Comparison of ENCODE assay signal across 7 mouse cellular contexts in genomic region chr7:43312386-43313012, GRCm38 (mm10). TPM values are rescaled to one million over a fixed set of nuclear protein-coding genes. Genes with fewer than 3 reads are reported as not detected.
DNase-seq lines count a peak whose midpoint lies in the region; ATAC-seq and TF ChIP-seq lines count a peak whose summit lies in the region.

No protein-coding gene starts in this region.

- H3K9ac ChIP-seq in embryonic facial prominence, embryonic 12.5 days: peak overlapping the region; percentile 79
- H3K9ac ChIP-seq in midbrain, embryonic 15.5 days: peak overlapping the region; percentile 72

- H3K27ac ChIP-seq in testis, adult 2 months (ENCODE audit: control insufficient read depth, insufficient read depth, low read depth, low read length): peak overlapping the region; percentile 75
- peak overlapping the region; percentile 80 for H3K27ac ChIP-seq in embryonic facial prominence, embryonic 12.5 days
- peak overlapping the region; percentile 83 for H3K27ac ChIP-seq in midbrain, embryonic 15.5 days

- DNase-seq in testis, postnatal 14 days (ENCODE audit: low spot score): no peak
- no peak for DNase-seq in adipocyte (ENCODE audit: low spot score)
- no peak for DNase-seq in left cerebral cortex, adult 11 months (ENCODE audit: low spot score)

- no peak for TF ChIP-seq CTCF in testis, adult 2 months (IDR thresholded peaks at IDR 0.05; ENCODE audit: control insufficient read depth, insufficient read depth, insufficient replicate concordance, low read depth, low read length)

- H3K27me3 ChIP-seq in testis, adult 2 months (ENCODE audit: control insufficient read depth, insufficient read depth, low read length): no peaks in the 10 kb centered on the region
- H3K27me3 ChIP-seq in embryonic facial prominence, embryonic 12.5 days: no peaks in the 10 kb centered on the region
- H3K27me3 ChIP-seq in midbrain, embryonic 15.5 days (replicated peaks): no peaks in the 10 kb centered on the region

- WGBS in embryonic facial prominence, embryonic 12.5 days: 2% methylated on average over 32 of the region's 32 CpGs
- 2% methylated on average over 32 of the region's 32 CpGs for WGBS in midbrain, embryonic 15.5 days

- H3K36me3 ChIP-seq in testis, adult 2 months (ENCODE audit: control insufficient read depth, insufficient read depth, low read length): peaks cover 2% of the 10 kb centered on the region; the same call in 1 of the 2 replicates
- H3K36me3 ChIP-seq in embryonic facial prominence, embryonic 12.5 days: peaks cover 18% of the 10 kb centered on the region; the same call in 1 of the 2 replicates
- H3K36me3 ChIP-seq in midbrain, embryonic 15.5 days (replicated peaks): peaks cover 11% of the 10 kb centered on the region; the same call in 1 of the 2 replicates

- no peaks in the 10 kb centered on the region for H3K9me3 ChIP-seq in embryonic facial prominence, embryonic 12.5 days
- H3K9me3 ChIP-seq in midbrain, embryonic 15.5 days: no peaks in the 10 kb centered on the region

- H3K4me1 ChIP-seq in testis, adult 2 months (ENCODE audit: control insufficient read depth, insufficient read depth, low read length): peaks cover 6% of the 10 kb centered on the region
- H3K4me1 ChIP-seq in embryonic facial prominence, embryonic 12.5 days: peaks cover 8% of the 10 kb centered on the region; the same call in 1 of the 2 replicates
- H3K4me1 ChIP-seq in midbrain, embryonic 15.5 days: peaks cover 25% of the 10 kb centered on the region

- H3K4me2 ChIP-seq in embryonic facial prominence, embryonic 12.5 days (replicated peaks): peak overlapping the region; percentile 71
- H3K4me2 ChIP-seq in midbrain, embryonic 15.5 days: peak overlapping the region; percentile 69

- TF ChIP-seq POLR2A in testis, adult 2 months (IDR thresholded peaks at IDR 0.05; ENCODE audit: control insufficient read depth, low read depth, low read length): no peak

- H3K4me3 ChIP-seq in testis, adult 2 months (ENCODE audit: control insufficient read depth, low read depth, low read length): peak overlapping the region; percentile 98
- H3K4me3 ChIP-seq in embryonic facial prominence, embryonic 12.5 days: peak overlapping the region; percentile 79
- H3K4me3 ChIP-seq in midbrain, embryonic 15.5 days: peak overlapping the region; percentile 62

- ATAC-seq in embryonic facial prominence, embryonic 12.5 days (ENCODE audit: insufficient number of reproducible peaks, insufficient read depth, low FRiP score, low TSS enrichment): peak; percentile 74
- peak; percentile 27 for ATAC-seq in inflammation-experienced regulatory T-cells, adult 6 months
- ATAC-seq in midbrain, embryonic 15.5 days (replicated peaks): no peak; the same call in 1 of the 2 replicates

RNA-seq across cellular contexts. Expression of gene Zfp715, which starts 0.6 kb away (rescaled TPM):
- 6.7 TPM in 2 replicates for polyA plus RNA-seq in testis, adult 2 months (2012; rRNA removed)
- 15.5 and 16.1 TPM in 2 replicates for polyA plus RNA-seq in embryonic facial prominence, embryonic 12.5 days (2016; fragmentation: Nextera tagmentation; extraction: Ambion mirVana)
- polyA plus RNA-seq in inflammation-experienced regulatory T-cells, adult 6 months (2017; shearing (Covaris generic)): 10 to 100 TPM; 14.9 to 19.1 (median 18.7) TPM
- polyA plus RNA-seq in midbrain, embryonic 15.5 days (2015; fragmentation: Nextera tagmentation; extraction: Ambion mirVana): 20.1 and 22.7 TPM in 2 replicates

RNA-seq across cellular contexts. Expression of gene Siglecf, which starts 38.6 kb away (rescaled TPM):
- polyA plus RNA-seq in testis, adult 2 months (2012; rRNA removed): 0.10 and 0.11 TPM in 2 replicates
- polyA plus RNA-seq in embryonic facial prominence, embryonic 12.5 days (2016; fragmentation: Nextera tagmentation; extraction: Ambion mirVana): 0.10 and 0.37 TPM in 2 replicates
- polyA plus RNA-seq in inflammation-experienced regulatory T-cells, adult 6 months (2017; shearing (Covaris generic)): not detected
- 0.17 and 0.34 TPM in 2 replicates for polyA plus RNA-seq in midbrain, embryonic 15.5 days (2015; fragmentation: Nextera tagmentation; extraction: Ambion mirVana)
